Mouse (Mus musculus) forebrain, embryonic 12.5 days (tissue): ENCODE data around the gene Etfb. TPM values are rescaled to one million over a fixed set of nuclear protein-coding genes. Genes with fewer than 3 reads are reported as not detected.

Experiments
- ATAC-seq: fragments of 200-750 bp; cut with Nextera tagmentation; 2 replicates; pipeline ENCODE4 v1.8.0; 2017; ENCODE audit warnings: moderate TSS enrichment; ENCODE audit not compliant: low FRiP score
- H3K27ac ChIP-seq: fragments of 300-500 bp; sonication (generic); 2 replicates; pipeline ENCODE4 v1.5.1; 2016; ENCODE audit warnings: mild to moderate bottlenecking
- H3K27me3 ChIP-seq: fragments of 300-500 bp; sonication (generic); 2 replicates; pipeline ENCODE4 v1.6.1; 2016; ENCODE audit warnings: mild to moderate bottlenecking
- H3K36me3 ChIP-seq: fragments of 300-500 bp; sonication (generic); replicated peaks from 2 replicates; pipeline ENCODE4 v1.6.1; 2016; ENCODE audit warnings: mild to moderate bottlenecking
- H3K4me1 ChIP-seq: fragments of 300-500 bp; sonication (generic); 2 replicates; pipeline ENCODE4 v1.6.1; 2016
- H3K4me2 ChIP-seq: fragments of 300-500 bp; sonication (generic); 2 replicates; pipeline ENCODE4 v1.6.1; 2016; ENCODE audit warnings: mild to moderate bottlenecking, moderate library complexity
- H3K4me3 ChIP-seq: fragments of 300-500 bp; sonication (generic); replicated peaks from 2 replicates; pipeline ENCODE4 v1.5.1; 2016; ENCODE audit warnings: mild to moderate bottlenecking
- H3K9ac ChIP-seq: fragments of 300-500 bp; sonication (generic); 2 replicates; pipeline ENCODE4 v1.6.1; 2016; ENCODE audit warnings: mild to moderate bottlenecking
- H3K9me3 ChIP-seq: fragments of 300-500 bp; sonication (generic); 2 replicates; pipeline ENCODE4 v1.6.1; 2016
- WGBS: fragments of 180-500 bp; shearing (Covaris S2); methylation state at CpG from one replicate; pipeline ENCODE4 v1.1.7; 2016; 5-methylcytosine and 5-hydroxymethylcytosine counted together
- microRNA-seq: library from miRNA; unstranded; fragments of <30 nt; microRNA quantifications from one replicate; pipeline ENCODE4, GENCODE M21; 2017
- polyA plus RNA-seq: library from polyadenylated mRNA; unstranded; fragments of >200 nt; fragmentation: Nextera tagmentation; extraction: Ambion mirVana; gene quantifications from 2 replicates; pipeline ENCODE4 v1.2.1, GENCODE M21; 2016

Etfb gene
- polyA plus RNA-seq, 1 experiment from 2014 or later, result 161 TPM

DNA sequence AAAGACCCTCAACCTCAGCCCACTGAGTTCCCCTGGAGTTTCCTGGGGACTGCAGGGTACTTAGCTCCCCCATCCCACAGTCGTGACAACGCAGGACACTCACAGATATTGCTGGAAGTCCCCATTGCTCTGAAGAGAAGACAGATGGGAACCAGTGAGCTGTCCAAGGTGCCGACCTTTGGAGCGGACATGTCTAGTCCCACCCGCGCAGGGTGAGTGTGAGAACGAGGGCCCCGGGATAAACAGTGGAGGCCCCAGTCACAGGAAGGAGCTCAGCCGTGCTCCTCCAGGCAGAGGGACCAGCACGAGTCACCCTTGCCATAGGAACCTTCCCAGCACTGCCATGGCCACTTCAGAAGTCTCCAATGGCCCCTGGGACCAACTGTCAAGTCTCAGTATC is 39.4 kb downstream of the Etfb start:
- ATAC-seq, result no peak
- Histone ChIP-seq H3K9me3 (no peaks in the 10 kb centered on the region), H3K27me3 (peaks cover 16% of the 10 kb centered on the region), H3K36me3 (peaks cover 7% of the 10 kb centered on the region), H3K4me1 (peaks cover 25% of the 10 kb centered on the region), H3K4me2 (no peak overlapping the region), H3K27ac (no peak overlapping the region), H3K4me3 (no peak overlapping the region), H3K9ac (no peak overlapping the region)
- WGBS, result 22% methylated on average over 10 of the region's 10 CpGs

DNA sequence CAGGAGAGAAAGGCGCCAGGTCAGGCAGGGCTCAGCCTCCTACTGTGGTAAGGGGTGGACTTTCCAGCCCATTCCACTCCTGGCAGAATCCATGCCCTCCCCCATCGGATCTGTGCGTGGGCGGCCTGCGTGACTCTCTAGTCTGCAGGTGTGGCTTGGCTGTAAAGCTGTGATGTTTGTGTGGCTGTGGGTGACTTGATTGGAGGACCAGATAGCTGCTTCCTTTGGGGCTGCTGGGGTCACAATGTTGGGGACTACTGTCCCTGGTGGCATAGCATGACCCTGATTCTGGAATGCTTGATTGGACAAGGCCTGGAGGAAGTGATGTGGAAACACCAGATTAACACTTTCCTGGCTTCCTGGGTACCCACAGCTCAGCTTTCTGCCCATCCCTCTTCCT is 44.8 kb downstream of the Etfb start:
- H3K4me3 ChIP-seq, result peak overlapping the region; percentile 69
- H3K27ac ChIP-seq, result no peak overlapping the region
- no peak for ATAC-seq
- H3K27me3 ChIP-seq, result no peaks in the 10 kb centered on the region
- H3K9me3 ChIP-seq, result no peaks in the 10 kb centered on the region
- 45% methylated on average over 5 of the region's 5 CpGs for WGBS
- no peaks in the 10 kb centered on the region for H3K36me3 ChIP-seq
- peak overlapping the region; percentile 93; the same call in 1 of the 2 replicates for H3K9ac ChIP-seq
- H3K4me1 ChIP-seq, result peaks cover 22% of the 10 kb centered on the region
- H3K4me2 ChIP-seq, result peak overlapping the region; percentile 77

DNA sequence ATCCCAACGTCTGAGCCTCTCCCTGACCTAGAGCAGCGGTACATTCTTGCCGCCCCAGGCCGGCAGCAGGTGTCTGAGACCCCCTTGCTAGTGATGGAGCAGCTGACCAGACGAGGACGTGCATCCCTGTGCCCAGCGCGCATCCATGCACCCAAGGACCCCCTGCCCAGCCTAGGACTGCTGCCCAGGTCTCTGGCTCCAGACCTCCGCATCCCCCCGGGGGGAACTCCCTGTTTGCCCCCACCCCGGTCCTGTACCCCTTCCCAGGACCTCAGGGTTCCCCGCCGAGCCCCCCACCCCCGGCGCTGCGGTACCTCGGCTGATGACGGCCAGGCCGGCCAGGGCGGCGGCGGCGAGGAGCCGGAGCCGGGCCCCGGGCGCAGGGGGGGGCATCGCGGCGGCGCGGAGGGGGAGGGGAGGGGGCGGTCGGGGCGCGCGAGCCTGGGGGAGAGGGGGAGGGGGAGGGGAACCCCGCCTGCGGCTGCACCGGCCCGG is 45.8 kb downstream of the Etfb start, which contains the start of gene Iglon5:
Gene Iglon5 (minus strand): TSS at position 445 of the 495 bp plus-strand sequence.
- Histone ChIP-seq H3K4me3 (peak within 1 kb of the TSS; percentile 69), H3K27ac (peak within 1 kb of the TSS; percentile 86), H3K27me3 (no peaks in the 10 kb centered on the region), H3K9me3 (no peaks in the 10 kb centered on the region), H3K36me3 (no peaks in the 10 kb centered on the region), H3K4me1 (peaks cover 22% of the 10 kb centered on the region), H3K9ac (peak within 1 kb of the TSS; percentile 93), H3K4me2 (peak within 1 kb of the TSS; percentile 77)
- WGBS, result 2% methylated on average over 16 of the region's 41 CpGs
- ATAC-seq, result peak; percentile 69

DNA sequence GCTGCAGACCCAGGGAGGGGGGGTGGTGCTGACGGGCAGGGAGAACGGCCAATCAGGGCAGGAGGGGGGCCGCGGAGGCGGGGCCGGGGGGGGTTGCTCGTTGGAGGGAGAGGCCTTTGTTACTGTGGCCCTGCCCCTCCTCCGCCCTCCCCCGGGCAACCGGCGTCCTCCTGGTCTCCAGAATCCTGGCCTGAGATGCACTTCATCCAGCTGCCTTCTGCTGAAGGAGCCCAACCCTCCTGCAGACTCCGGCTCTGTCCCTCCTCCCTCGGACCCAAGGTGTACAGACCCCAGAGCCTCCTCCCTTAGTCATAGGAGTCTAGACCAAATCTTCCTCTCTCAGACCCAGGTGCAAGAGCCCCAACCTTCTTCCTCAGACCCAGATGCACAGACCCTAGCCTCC is 46.3 kb downstream of the Etfb start:
- H3K4me2 ChIP-seq, result peak overlapping the region; percentile 77
- H3K27me3 ChIP-seq, result no peaks in the 10 kb centered on the region
- no peaks in the 10 kb centered on the region for H3K9me3 ChIP-seq
- under 1% methylated on average over 12 of the region's 13 CpGs for WGBS
- peaks cover 22% of the 10 kb centered on the region for H3K4me1 ChIP-seq
- no peaks in the 10 kb centered on the region for H3K36me3 ChIP-seq
- ATAC-seq, result peak; percentile 90
- H3K27ac ChIP-seq, result peak overlapping the region; percentile 86
- H3K9ac ChIP-seq, result peak overlapping the region; percentile 93
- peak overlapping the region; percentile 69 for H3K4me3 ChIP-seq

DNA sequence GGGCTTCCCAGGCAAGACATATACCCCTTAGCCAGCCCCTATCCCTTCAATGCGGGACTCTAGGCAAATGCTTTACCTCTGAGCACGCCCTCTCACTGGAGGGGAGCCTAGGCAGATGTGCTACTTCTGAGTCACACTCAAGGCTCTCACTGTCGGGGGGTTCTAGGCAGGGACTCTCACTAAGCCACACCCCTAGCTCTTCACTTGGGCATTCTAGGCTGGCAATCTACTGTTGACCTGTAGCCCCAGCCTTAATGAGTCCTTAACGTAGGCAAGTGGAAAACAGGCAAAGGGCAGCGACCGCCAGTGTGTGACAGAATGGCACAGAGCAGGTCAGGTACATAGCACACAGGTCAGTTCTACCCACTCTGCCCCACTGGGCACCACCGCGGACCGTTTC is 47.0 kb downstream of the Etfb start:
- H3K27ac ChIP-seq, result no peak overlapping the region
- 0 out of 2 replicates have a peak, but pooled peaks have one; percentile 15 for ATAC-seq
- WGBS, result 75% methylated on average over 9 of the region's 9 CpGs
- peaks cover 3% of the 10 kb centered on the region for H3K27me3 ChIP-seq
- H3K9me3 ChIP-seq, result no peaks in the 10 kb centered on the region
- H3K36me3 ChIP-seq, result no peaks in the 10 kb centered on the region
- H3K4me3 ChIP-seq, result 0 out of 2 replicates have a peak overlapping the region, but pooled peaks have one; percentile 69
- H3K9ac ChIP-seq, result 0 out of 2 replicates have a peak overlapping the region, but pooled peaks have one; percentile 93
- peak overlapping the region; percentile 77 for H3K4me2 ChIP-seq
- peaks cover 22% of the 10 kb centered on the region for H3K4me1 ChIP-seq

DNA sequence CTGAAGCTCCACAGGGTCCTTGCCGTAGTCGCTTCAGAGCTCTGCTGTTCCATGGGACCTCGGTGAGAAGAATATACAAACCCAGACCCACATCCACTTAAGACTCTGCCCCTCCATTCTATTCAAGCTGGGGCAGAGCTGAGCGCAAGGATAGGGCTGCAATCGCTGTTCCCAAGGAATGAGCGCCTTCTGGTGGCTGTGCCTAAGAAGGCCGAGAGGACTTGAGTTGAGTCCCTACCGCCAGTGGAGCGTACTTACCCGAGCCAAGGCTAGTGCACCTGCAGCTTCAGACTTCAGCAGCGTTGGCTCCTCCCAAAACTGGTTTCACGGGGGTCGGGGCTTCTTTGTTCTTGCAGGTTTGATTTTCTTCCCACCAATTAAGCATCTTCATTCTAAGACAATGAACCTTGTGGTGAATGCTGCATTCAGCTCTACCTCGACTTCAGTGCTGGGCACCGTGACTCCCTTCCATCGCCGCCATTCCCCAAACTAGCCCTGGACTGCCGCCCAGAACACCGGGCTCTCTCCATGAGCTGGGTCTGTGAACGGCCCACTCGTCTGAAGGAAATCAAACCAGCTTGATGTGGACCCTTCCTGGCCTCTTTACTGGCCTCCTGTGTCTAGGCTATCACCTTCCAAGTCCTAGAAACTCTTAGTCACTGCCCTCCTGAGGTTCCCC is 51.6 kb downstream of the Etfb start:
- H3K4me3 ChIP-seq, result no peak overlapping the region
- H3K27me3 ChIP-seq, result peaks cover 9% of the 10 kb centered on the region
- no peaks in the 10 kb centered on the region for H3K36me3 ChIP-seq
- H3K9me3 ChIP-seq, result peaks cover 5% of the 10 kb centered on the region; the same call in 1 of the 2 replicates
- peak; percentile 76 for ATAC-seq
- no peak overlapping the region for H3K27ac ChIP-seq
- no peak overlapping the region; the same call in 1 of the 2 replicates for H3K4me2 ChIP-seq
- peaks cover 5% of the 10 kb centered on the region; the same call in 1 of the 2 replicates for H3K4me1 ChIP-seq
- 14% methylated on average over 21 of the region's 21 CpGs for WGBS
- no peak overlapping the region for H3K9ac ChIP-seq

Small RNA genes lying within 50 kb of the gene (microRNA-seq; reads per million reads assigned to microRNA genes)
- gene Mir7051, result 0.97 reads per million

Other genes starting within 250 kb of the Etfb start
- 14.8 and 15.4 TPM in 2 replicates for gene Zfp715, start 130.8 kb upstream of the Etfb start, polyA plus RNA-seq
- gene Siglecf, start 92.7 kb upstream of the Etfb start, polyA plus RNA-seq, result 0.09 and 0.33 TPM in 2 replicates
- gene Siglecg, start 35.9 kb upstream of the Etfb start, polyA plus RNA-seq, result not detected in 2 replicates
- not detected in 2 replicates for gene Lim2, start 16.4 kb upstream of the Etfb start, polyA plus RNA-seq
- 0.51 TPM in 1 of 2 replicates, not detected in the other for gene Nkg7, start 7.0 kb upstream of the Etfb start, polyA plus RNA-seq
- not detected in 2 replicates for gene Cldnd2, start 3.3 kb upstream of the Etfb start, polyA plus RNA-seq
- 0.47 TPM in 1 of 2 replicates, not detected in the other for gene Gm45233, start within 50 bp of the Etfb start, polyA plus RNA-seq
- 3.1 and 5.0 TPM in 2 replicates for gene Vsig10l, start 19.1 kb downstream of the Etfb start, polyA plus RNA-seq
- gene Iglon5, start 46.0 kb downstream of the Etfb start, polyA plus RNA-seq, result 2.5 and 2.8 TPM in 2 replicates
- gene 4931406B18Rik, start 61.9 kb downstream of the Etfb start, polyA plus RNA-seq, result not detected in 2 replicates
- 0.56 and 0.69 TPM in 2 replicates for gene Cd33, start 100.3 kb downstream of the Etfb start, polyA plus RNA-seq
- gene Zfp658, start 118.2 kb downstream of the Etfb start, polyA plus RNA-seq, result 7.5 and 7.8 TPM in 2 replicates
- 14.6 and 17.1 TPM in 2 replicates for gene Zfp719, start 135.5 kb downstream of the Etfb start, polyA plus RNA-seq
- gene Zfp819, start 163.1 kb downstream of the Etfb start, polyA plus RNA-seq, result 0.61 and 0.73 TPM in 2 replicates
- not detected in 2 replicates for gene Ceacam18, start 190.6 kb downstream of the Etfb start, polyA plus RNA-seq
- gene Siglece, start 216.1 kb downstream of the Etfb start, polyA plus RNA-seq, result 0.17 and 0.35 TPM in 2 replicates
- gene Ctu1, start 227.9 kb downstream of the Etfb start, polyA plus RNA-seq, result 16.9 and 17.8 TPM in 2 replicates
- gene Klk14, start 246.3 kb downstream of the Etfb start, polyA plus RNA-seq, result not detected in 2 replicates